Mouse (Mus musculus): ENCODE measurements around the gene Mtx1. TPM values are rescaled to one million over a fixed set of nuclear protein-coding genes. Genes with fewer than 3 reads are reported as not detected.

Mtx1 gene
- total and polyA plus RNA-seq, 2 experiments from 2014 or later = 99.3 to 247 TPM

DNA sequence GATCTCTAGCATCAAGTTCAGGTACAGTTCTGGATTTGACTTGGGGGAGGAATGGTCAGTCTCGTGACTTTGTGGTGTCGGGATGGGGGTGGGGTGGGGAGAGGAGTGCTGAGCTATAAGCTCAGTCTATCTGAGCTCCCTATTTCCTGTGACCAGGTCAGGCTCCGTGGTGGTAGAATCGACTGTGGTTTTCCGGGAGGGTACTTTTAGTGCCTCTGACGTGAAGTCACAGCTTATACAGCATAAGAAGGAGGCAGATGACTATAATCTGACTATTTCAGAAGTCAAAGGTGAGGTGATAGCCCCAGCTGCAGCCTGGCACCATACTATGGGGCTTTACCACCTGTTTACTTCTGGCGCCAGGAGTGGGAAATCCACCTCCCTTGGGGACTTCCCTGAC lies 4.5 kb upstream of the Mtx1 start:
- H3K4me1 ChIP-seq (ENCODE audit: control insufficient read depth, insufficient read depth) = peaks cover 23% of the 10 kb centered on the region
- H3K9me3 ChIP-seq (replicated peaks; ENCODE audit: control insufficient read depth, low read length) = no peaks in the 10 kb centered on the region
- H3K36me3 ChIP-seq (replicated peaks; ENCODE audit: control insufficient read depth, insufficient read depth, low read length) = no peaks in the 10 kb centered on the region
- TF ChIP-seq CTCF (IDR thresholded peaks at IDR 0.05; ENCODE audit: low read depth) = no peak
- no peak for TF ChIP-seq EP300 (IDR thresholded peaks at IDR 0.05; ENCODE audit: low read depth)
- no peak for ATAC-seq (ENCODE audit: insufficient read depth, low read depth)
- no peak overlapping the region for H3K4me2 ChIP-seq (ENCODE audit: low read depth, low read length)
- no peak overlapping the region for H3K27ac ChIP-seq (ENCODE audit: low read depth)
- 47% methylated on average over 7 of the region's 7 CpGs for WGBS
- DNase-seq (ENCODE audit: low spot score) = no peak
- H3K4me3 ChIP-seq (ENCODE audit: low read depth, low read length) = no peak overlapping the region
- peaks cover 11% of the 10 kb centered on the region; the same call in 1 of the 2 replicates for H3K27me3 ChIP-seq (ENCODE audit: control insufficient read depth, insufficient read depth, low read length)
- no peak overlapping the region for H3K9ac ChIP-seq (replicated peaks; ENCODE audit: low read depth, low read length)

DNA sequence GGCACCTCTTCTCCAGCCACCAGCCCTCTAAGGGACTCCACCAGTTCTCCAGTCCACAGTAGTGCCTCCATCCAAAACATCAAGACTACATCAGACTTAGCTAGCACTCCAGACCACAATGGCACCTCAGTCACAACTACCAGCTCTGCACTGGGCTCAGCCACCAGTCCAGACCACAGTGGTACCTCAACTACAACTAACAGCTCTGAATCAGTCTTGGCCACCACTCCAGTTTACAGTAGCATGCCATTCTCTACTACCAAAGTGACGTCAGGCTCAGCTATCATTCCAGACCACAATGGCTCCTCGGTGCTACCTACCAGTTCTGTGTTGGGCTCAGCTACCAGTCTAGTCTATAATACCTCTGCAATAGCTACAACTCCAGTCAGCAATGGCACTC lies 3.7 kb upstream of the Mtx1 start:
- Histone ChIP-seq H3K36me3 (replicated peaks; ENCODE audit: control insufficient read depth, insufficient read depth, low read length) (no peaks in the 10 kb centered on the region), H3K4me3 (ENCODE audit: low read depth, low read length) (no peak overlapping the region), H3K27ac (ENCODE audit: low read depth) (no peak overlapping the region), H3K4me1 (ENCODE audit: control insufficient read depth, insufficient read depth) (peaks cover 23% of the 10 kb centered on the region), H3K27me3 (ENCODE audit: control insufficient read depth, insufficient read depth, low read length) (peaks cover 19% of the 10 kb centered on the region; the same call in 1 of the 2 replicates), H3K4me2 (ENCODE audit: low read depth, low read length) (no peak overlapping the region), H3K9ac (replicated peaks; ENCODE audit: low read depth, low read length) (no peak overlapping the region), H3K9me3 (replicated peaks; ENCODE audit: control insufficient read depth, low read length) (no peaks in the 10 kb centered on the region)
- 72% methylated on average over 2 of the region's 2 CpGs for WGBS
- TF ChIP-seq EP300 (IDR thresholded peaks at IDR 0.05; ENCODE audit: low read depth) (no peak), CTCF (IDR thresholded peaks at IDR 0.05; ENCODE audit: low read depth) (no peak)
- DNase-seq (ENCODE audit: low spot score) (no peak), ATAC-seq (ENCODE audit: insufficient read depth, low read depth) (no peak)

DNA sequence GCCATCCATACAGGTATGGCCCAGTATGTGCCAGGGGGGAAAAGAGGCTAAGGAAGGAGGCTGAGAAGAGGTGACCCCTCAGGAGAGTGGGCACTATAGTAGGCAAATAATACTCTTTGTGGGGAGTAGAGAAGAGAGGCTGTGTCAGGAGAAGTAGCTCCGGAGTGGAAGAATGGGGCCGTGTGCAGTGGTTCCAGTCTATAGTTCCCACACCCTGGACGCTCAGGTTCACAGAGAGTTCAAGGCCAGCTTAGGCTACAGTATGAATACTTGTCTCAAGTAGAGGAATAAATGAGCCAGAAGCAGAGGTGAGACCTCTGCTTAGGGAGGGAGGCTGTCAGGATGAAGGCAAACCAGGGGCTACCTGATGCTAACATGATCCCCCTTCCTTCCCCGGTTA lies 2.4 kb upstream of the Mtx1 start:
- DNase-seq (ENCODE audit: low spot score) = no peak
- ATAC-seq (ENCODE audit: insufficient read depth, low read depth) = no peak
- WGBS = 73% methylated on average over 4 of the region's 4 CpGs
- Histone ChIP-seq H3K4me3 (ENCODE audit: low read depth, low read length) (no peak overlapping the region), H3K27ac (ENCODE audit: low read depth) (no peak overlapping the region), H3K36me3 (replicated peaks; ENCODE audit: control insufficient read depth, insufficient read depth, low read length) (no peaks in the 10 kb centered on the region), H3K27me3 (ENCODE audit: control insufficient read depth, insufficient read depth, low read length) (peaks cover 21% of the 10 kb centered on the region; the same call in 1 of the 2 replicates), H3K9me3 (replicated peaks; ENCODE audit: control insufficient read depth, low read length) (no peaks in the 10 kb centered on the region), H3K4me1 (ENCODE audit: control insufficient read depth, insufficient read depth) (peaks cover 23% of the 10 kb centered on the region), H3K4me2 (ENCODE audit: low read depth, low read length) (no peak overlapping the region), H3K9ac (replicated peaks; ENCODE audit: low read depth, low read length) (no peak overlapping the region)
- TF ChIP-seq CTCF (IDR thresholded peaks at IDR 0.05; ENCODE audit: low read depth) = no peak
- no peak for TF ChIP-seq EP300 (IDR thresholded peaks at IDR 0.05; ENCODE audit: low read depth)

DNA sequence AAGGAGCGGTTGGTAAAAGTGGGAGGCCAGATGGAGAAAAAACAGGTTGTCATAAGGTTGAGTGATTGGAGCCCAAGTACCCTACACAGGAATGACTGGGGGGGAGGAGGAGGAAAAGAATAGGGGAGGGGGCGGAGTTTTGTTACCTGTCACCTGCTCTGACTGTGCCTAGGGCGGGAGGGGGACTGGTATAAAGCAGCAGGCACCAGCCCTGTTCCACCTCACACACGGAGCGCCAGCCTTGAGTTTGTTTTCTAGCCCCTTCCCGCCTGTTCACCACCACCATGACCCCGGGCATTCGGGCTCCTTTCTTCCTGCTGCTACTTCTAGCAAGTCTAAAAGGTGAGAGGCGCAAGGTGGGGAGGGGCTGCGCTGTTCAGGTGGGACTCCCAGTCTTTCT lies 1.9 kb upstream of the Mtx1 start, which contains the start of gene Muc1:
TSS of gene Muc1 (plus strand) at position 222 of the 400 bp plus-strand sequence.
- Histone ChIP-seq H3K9ac (replicated peaks; ENCODE audit: low read depth, low read length) (peak within 1 kb of the TSS; percentile 22; the same call in 1 of the 2 replicates), H3K4me3 (ENCODE audit: low read depth, low read length) (peak within 1 kb of the TSS; percentile 50), H3K4me1 (ENCODE audit: control insufficient read depth, insufficient read depth) (peaks cover 23% of the 10 kb centered on the region), H3K36me3 (replicated peaks; ENCODE audit: control insufficient read depth, insufficient read depth, low read length) (no peaks in the 10 kb centered on the region), H3K9me3 (replicated peaks; ENCODE audit: control insufficient read depth, low read length) (no peaks in the 10 kb centered on the region), H3K27me3 (ENCODE audit: control insufficient read depth, insufficient read depth, low read length) (peaks cover 21% of the 10 kb centered on the region; the same call in 1 of the 2 replicates), H3K27ac (ENCODE audit: low read depth) (0 out of 2 replicates have a peak within 1 kb of the TSS, but pooled peaks have one; percentile 31), H3K4me2 (ENCODE audit: low read depth, low read length) (peak within 1 kb of the TSS; percentile 64)
- no peak for TF ChIP-seq EP300 (IDR thresholded peaks at IDR 0.05; ENCODE audit: low read depth)
- TF ChIP-seq CTCF (IDR thresholded peaks at IDR 0.05; ENCODE audit: low read depth) = no peak
- WGBS = 36% methylated on average over 10 of the region's 10 CpGs
- no peak for ATAC-seq (ENCODE audit: insufficient read depth, low read depth)
- DNase-seq (ENCODE audit: low spot score) = no peak

DNA sequence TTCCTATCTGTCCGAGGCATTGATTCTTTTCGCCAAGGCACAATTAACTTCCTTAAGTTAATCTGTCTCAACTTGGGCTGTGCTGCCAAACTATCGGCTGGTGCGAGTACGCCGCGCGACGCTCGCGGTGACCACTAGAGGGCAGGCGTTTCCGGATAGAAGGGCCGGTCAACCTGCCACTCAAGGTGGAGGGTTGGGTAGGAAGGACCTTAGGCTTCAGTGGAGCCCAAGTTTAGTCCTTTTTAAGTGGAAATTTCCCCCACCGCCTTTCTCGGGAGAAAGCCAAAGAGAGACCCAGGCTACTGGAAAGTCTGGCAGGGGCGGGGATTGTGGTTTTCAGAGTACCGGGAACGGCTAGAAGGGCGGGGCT lies 1.3 kb upstream of the Mtx1 start:
- Histone ChIP-seq H3K36me3 (replicated peaks; ENCODE audit: control insufficient read depth, insufficient read depth, low read length) (no peaks in the 10 kb centered on the region), H3K4me3 (ENCODE audit: low read depth, low read length) (peak overlapping the region; percentile 50), H3K9ac (replicated peaks; ENCODE audit: low read depth, low read length) (peak overlapping the region; percentile 22; the same call in 1 of the 2 replicates), H3K4me2 (ENCODE audit: low read depth, low read length) (peak overlapping the region; percentile 64), H3K27me3 (ENCODE audit: control insufficient read depth, insufficient read depth, low read length) (peaks cover 21% of the 10 kb centered on the region; the same call in 1 of the 2 replicates), H3K9me3 (replicated peaks; ENCODE audit: control insufficient read depth, low read length) (no peaks in the 10 kb centered on the region), H3K4me1 (ENCODE audit: control insufficient read depth, insufficient read depth) (peaks cover 17% of the 10 kb centered on the region), H3K27ac (ENCODE audit: low read depth) (0 out of 2 replicates have a peak overlapping the region, but pooled peaks have one; percentile 13)
- 0% methylated on average over 20 of the region's 20 CpGs for WGBS
- ATAC-seq (ENCODE audit: insufficient read depth, low read depth) = peak; percentile 72
- peak; percentile 77 for DNase-seq (ENCODE audit: low spot score)
- TF ChIP-seq EP300 (IDR thresholded peaks at IDR 0.05; ENCODE audit: low read depth) (no peak), CTCF (IDR thresholded peaks at IDR 0.05; ENCODE audit: low read depth) (peak; percentile 96)
